Mouse (Mus musculus) adrenal gland (tissue): ENCODE data around the gene Fbxo42.

ENCODE experiments used
- intact Hi-C: fragments of 180-260 bp; cut with DNase I; formaldehyde crosslinking; loops from one replicate; pipeline ENCODE4 v1.15.1; 2025

Gene Fbxo42

DNA sequence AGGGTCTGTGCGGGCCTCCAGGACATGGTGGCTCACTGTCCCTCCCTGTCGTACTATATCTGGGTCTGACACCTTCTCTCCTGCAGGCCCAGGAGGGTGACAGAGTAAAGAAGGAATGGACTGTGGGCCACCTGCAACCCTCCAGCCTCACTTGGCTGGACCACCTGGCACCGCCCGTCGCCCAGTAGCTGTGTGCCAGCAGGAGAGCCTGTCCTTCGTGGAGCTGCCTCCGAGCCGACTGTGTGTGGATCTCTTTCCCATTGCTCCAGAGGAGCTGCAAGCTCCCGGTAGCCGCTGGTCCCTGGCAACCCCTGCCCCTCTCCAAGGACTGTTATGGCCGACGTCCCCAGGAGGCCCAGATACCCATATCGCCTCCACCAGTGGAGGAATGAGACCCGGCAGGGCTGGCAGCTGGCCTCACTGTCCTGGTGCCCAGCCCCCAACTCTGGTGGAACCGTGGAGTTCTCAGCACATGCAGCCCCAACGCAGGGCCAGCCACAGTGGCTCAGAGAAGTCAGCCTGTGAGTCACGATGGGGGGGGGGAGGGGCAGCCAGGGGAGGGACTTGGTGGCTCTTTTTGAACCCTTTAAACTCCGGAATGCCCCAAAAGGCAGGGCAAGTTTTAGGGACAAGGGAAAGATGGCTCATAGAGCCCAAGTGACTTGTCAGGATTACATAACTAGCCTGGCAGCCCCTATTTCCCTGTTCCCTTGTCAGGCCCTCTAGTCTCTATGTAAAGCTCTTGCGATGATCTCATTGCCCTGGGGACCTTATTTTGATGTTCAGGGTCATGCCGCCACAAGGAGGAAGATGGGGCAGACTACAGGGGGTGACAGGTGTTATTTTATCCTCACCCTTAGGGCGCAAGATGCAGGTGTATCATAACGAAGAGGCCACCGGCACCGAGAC lies 98.6 kb downstream of the Fbxo42 start:
- intact Hi-C loops = no loop called here

DNA sequence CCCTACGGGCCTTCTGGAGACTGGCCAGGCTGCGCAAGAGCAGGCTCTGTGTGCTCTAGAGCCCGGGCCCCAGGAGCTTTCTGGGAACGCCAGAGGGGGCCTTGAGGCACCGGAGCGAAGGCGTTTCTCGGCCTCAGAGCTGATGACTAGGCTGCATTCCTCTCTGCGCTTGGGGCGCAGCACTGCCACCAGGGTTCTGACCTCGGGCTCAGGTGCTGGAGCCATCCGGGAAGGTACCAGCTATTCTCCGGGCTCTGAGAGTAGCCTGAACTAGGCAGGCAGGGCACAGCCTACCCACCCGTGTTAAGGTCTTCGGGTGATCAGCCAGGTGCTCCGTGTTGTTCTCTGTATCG lies 99.3 kb downstream of the Fbxo42 start:
- intact Hi-C loops = no loop called here

DNA sequence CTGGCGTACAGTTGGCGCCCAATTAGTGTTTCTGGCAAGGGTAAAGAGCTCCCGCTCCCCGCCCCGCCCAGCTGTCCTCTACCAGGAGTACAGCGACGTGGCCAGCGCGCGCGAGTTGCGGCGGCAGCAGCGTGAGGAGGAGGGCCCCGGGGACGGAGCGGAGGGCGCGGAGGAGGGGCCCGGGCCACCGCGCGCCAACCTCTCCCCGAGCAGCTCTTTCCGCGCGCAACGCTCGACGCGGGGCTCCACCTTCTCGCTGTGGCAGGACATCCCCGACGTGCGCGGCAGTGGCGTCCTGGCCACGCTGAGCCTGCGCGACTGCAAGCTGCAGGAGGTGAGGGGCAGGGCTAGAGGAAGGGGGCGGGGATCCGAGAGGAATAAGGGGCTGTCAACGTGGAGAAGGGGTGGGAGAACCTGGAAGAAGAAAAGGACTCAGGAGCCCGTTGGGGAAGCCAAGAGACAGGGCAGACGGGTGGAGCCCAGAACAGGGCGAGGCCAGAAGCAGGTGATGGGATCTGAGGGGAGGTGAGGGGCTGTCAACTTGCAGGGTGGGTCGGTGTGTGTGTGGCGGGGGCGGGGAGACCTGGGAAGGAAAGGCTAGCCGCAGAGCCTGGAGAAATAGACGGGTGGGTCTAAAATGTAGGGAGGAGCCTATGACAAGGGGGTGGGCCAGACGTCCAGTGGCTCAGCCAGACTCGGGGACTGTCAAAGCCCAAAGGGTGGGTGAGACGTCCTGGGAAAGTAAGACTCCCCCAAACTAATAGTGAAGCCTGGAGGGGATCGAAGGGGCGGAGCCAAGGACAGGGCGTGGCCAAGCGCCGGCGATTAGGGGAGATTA lies 100.3 kb downstream of the Fbxo42 start:
- intact Hi-C loops = no loop called here

DNA sequence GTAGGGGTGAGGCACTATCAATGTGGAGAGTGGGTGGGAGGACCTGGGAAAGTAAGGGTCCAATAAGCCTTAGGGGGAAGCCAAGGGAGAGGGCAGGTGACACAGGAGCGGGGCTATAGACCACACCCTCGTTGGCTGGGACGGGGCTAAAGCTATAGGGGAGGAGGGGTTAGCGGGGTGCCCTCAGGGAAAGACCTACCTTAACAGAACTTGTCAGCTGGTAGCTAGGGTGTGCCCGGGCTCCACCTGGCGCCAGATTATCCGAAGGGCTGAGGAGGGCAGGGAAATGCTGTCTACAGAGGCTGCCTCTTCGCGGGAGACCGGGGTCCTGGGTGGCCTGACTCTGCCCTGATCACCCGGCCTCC lies 100.9 kb downstream of the Fbxo42 start:
- intact Hi-C loops = no loop called here

DNA sequence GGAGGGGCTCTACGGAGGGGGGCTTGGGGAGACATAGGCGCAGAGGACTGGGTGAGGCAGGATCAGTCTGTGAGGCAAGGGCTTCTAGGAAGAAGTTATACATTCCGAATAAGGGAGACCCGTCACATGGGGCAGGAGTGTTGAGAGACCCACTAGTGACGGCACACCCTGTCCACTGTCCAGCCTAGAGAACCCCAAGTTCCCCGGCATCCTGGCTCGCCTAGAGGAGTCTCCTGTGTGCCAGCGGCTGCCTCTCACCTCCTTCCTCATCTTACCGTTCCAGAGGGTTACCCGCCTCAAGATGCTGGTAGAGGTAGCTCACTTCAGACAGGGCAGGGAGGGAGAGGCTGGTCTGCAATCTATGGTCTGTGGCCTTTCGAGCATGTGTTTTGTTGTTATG lies 101.7 kb downstream of the Fbxo42 start:
- intact Hi-C loops = no loop called here

DNA sequence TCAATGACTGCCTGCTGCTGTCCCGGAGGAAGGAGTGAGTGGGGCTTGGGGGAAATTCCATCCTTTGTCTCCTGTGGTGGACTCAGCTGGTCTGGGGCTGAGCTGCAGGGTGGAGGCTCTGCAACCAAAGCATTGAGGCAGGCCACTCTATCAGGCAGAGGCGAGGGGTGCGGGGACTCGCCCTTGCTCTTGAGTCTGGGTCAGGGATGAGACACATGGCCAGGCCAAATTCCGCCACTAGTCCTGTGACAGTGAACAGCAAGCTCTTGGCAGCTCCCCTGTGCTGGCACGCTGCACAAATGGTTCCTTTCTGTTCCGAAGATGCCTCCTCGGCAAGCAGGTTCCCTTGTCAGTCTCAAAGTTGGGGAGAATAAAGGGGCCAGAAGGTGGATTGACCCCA lies 103.4 kb downstream of the Fbxo42 start:
- intact Hi-C loops = no loop called here

DNA sequence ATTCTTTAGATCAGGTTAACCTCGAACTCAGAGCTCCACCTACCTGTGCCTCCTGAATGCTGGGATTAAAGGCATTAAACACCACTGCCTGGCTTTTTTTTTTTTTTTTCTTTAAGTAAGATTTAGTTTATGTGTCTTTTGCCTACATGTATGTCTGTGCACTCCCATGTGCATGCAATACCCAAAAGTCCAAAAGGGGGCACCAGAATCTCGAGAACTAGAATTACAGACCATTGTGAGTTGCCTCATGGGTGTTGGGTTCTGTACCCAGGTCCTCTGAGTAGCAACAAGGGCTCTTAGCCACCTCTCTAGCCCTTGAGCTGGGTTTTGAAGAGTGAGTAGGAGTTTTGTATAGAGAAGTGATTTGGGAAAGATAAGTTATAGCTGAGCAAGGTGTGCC lies 104.9 kb downstream of the Fbxo42 start:
- intact Hi-C loops = no loop called here
